In the genomic region with DNA sequence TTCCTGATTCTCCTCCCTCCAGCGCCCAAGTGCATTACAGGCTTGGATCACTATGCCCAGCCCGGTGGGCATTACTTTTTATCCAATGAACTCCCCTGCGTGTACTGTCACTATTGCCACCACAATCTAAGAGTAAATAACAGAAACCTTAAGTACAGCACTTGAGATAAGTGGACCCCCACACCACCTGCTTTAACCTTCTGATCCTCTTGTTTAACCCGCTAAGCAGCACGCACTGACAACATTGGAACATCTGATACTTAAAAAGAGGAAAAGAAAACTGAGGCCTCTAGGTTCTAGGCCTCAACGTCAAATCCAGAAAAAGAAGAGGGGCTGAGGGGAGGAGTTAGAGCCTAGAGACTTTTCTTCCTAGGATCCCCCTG, we compare ENCODE assay signal across 8 mouse cellular contexts. TPM values are rescaled to one million over a fixed set of nuclear protein-coding genes. Genes with fewer than 3 reads are reported as not detected.
A peak's percentile ranks its signal among the peaks of the same experiment; 100 is the strongest.
DNase-seq lines count a peak whose midpoint lies in the region; ATAC-seq lines count a peak whose summit lies in the region.

No protein-coding gene starts in this region.

- H3K4me2 ChIP-seq in kidney, embryonic 15.5 days = peak overlapping the region; percentile 69
- peak overlapping the region; percentile 70 for H3K4me2 ChIP-seq in embryonic facial prominence, embryonic 14.5 days (ENCODE audit: low read depth, low read length)
- peak overlapping the region; percentile 59 for H3K4me2 ChIP-seq in limb, embryonic 11.5 days (ENCODE audit: low read depth, severe bottlenecking)

- peak overlapping the region; percentile 64 for H3K9ac ChIP-seq in kidney, embryonic 15.5 days
- H3K9ac ChIP-seq in embryonic facial prominence, embryonic 14.5 days (ENCODE audit: low read depth, low read length) = peak overlapping the region; percentile 74
- peak overlapping the region; percentile 67 for H3K9ac ChIP-seq in limb, embryonic 11.5 days (ENCODE audit: low read length)

- no peaks in the 10 kb centered on the region for H3K27me3 ChIP-seq in kidney, embryonic 15.5 days
- no peaks in the 10 kb centered on the region for H3K27me3 ChIP-seq in embryonic facial prominence, embryonic 14.5 days (replicated peaks; ENCODE audit: control insufficient read depth, insufficient read depth, low read length)
- no peaks in the 10 kb centered on the region for H3K27me3 ChIP-seq in limb, embryonic 11.5 days (ENCODE audit: control insufficient read depth, insufficient read depth, low read length)

- H3K36me3 ChIP-seq in kidney, embryonic 15.5 days = peaks cover 26% of the 10 kb centered on the region
- H3K36me3 ChIP-seq in embryonic facial prominence, embryonic 14.5 days (ENCODE audit: control insufficient read depth, insufficient read depth, low read length) = peaks cover 23% of the 10 kb centered on the region
- peaks cover 6% of the 10 kb centered on the region; the same call in 1 of the 2 replicates for H3K36me3 ChIP-seq in limb, embryonic 11.5 days (ENCODE audit: control insufficient read depth, insufficient read depth, low read length)

- H3K4me3 ChIP-seq in kidney, embryonic 15.5 days (replicated peaks) = peak overlapping the region; percentile 65
- peak overlapping the region; percentile 72 for H3K4me3 ChIP-seq in embryonic facial prominence, embryonic 14.5 days (ENCODE audit: low read depth, low read length)
- peak overlapping the region; percentile 66 for H3K4me3 ChIP-seq in limb, embryonic 11.5 days (ENCODE audit: low read depth, low read length)

- H3K9me3 ChIP-seq in kidney, embryonic 15.5 days (replicated peaks) = no peaks in the 10 kb centered on the region
- no peaks in the 10 kb centered on the region for H3K9me3 ChIP-seq in embryonic facial prominence, embryonic 14.5 days (ENCODE audit: control insufficient read depth, low read length)
- H3K9me3 ChIP-seq in limb, embryonic 11.5 days (ENCODE audit: control insufficient read depth, low read length) = no peaks in the 10 kb centered on the region

- 14% methylated on average over 6 of the region's 6 CpGs for WGBS in kidney, embryonic 15.5 days
- WGBS in embryonic facial prominence, embryonic 14.5 days = 23% methylated on average over 6 of the region's 6 CpGs
- WGBS in limb, embryonic 11.5 days = 24% methylated on average over 6 of the region's 6 CpGs

- no peak for ATAC-seq in kidney, embryonic 15.5 days (replicated peaks; ENCODE audit: low FRiP score)
- ATAC-seq in embryonic facial prominence, embryonic 14.5 days (ENCODE audit: low read depth) = no peak
- no peak for ATAC-seq in limb, embryonic 11.5 days (ENCODE audit: insufficient number of reproducible peaks, low FRiP score, low TSS enrichment, low read depth)
- ATAC-seq in megakaryocyte-erythroid progenitor cell, adult 5-6 weeks (replicated peaks; ENCODE audit: low FRiP score, low TSS enrichment, poor library complexity, severe bottlenecking) = no peak; the same call in 1 of the 2 replicates

- no peak for DNase-seq in kidney, postnatal 25 days
- DNase-seq in embryonic facial prominence, embryonic 14.5 days (ENCODE audit: low spot score) = no peak
- DNase-seq in limb, embryonic 11.5 days (ENCODE audit: low spot score) = no peak
- DNase-seq in neural tube, embryonic 10.5 days (ENCODE audit: extremely low spot score, low spot score) = peak; percentile 14
- DNase-seq in right cerebral cortex, adult 18-20 months = no peak
- no peak for DNase-seq in urinary bladder, adult 18-20 months (ENCODE audit: low spot score in 2 of 2)

- H3K4me1 ChIP-seq in kidney, embryonic 15.5 days = peaks cover 29% of the 10 kb centered on the region
- H3K4me1 ChIP-seq in embryonic facial prominence, embryonic 14.5 days (ENCODE audit: control insufficient read depth, insufficient read depth, low read length) = peaks cover 10% of the 10 kb centered on the region
- H3K4me1 ChIP-seq in limb, embryonic 11.5 days (ENCODE audit: control insufficient read depth, insufficient read depth, low read length) = peaks cover 6% of the 10 kb centered on the region; the same call in 1 of the 2 replicates

- H3K27ac ChIP-seq in kidney, embryonic 15.5 days = peak overlapping the region; percentile 93
- peak overlapping the region; percentile 83 for H3K27ac ChIP-seq in embryonic facial prominence, embryonic 14.5 days (replicated peaks; ENCODE audit: low read depth, low read length)
- peak overlapping the region; percentile 74; the same call in 1 of the 2 replicates for H3K27ac ChIP-seq in limb, embryonic 11.5 days (replicated peaks; ENCODE audit: low read depth, low read length)

RNA-seq across cellular contexts. Expression of gene Zfyve19, which starts 0.5 kb away (rescaled TPM):
- 51.8 and 55.4 TPM in 2 replicates for polyA plus RNA-seq in kidney, embryonic 15.5 days (2015; fragmentation: Nextera tagmentation; extraction: Ambion mirVana)
- 41.0 and 43.0 TPM in 2 replicates for polyA plus RNA-seq in embryonic facial prominence, embryonic 14.5 days (2014; fragmentation: Nextera tagmentation; extraction: Ambion mirVana)
- polyA plus RNA-seq in limb, embryonic 11.5 days (2014; fragmentation: Nextera tagmentation; extraction: Ambion mirVana) = 52.6 and 55.0 TPM in 2 replicates
- 22.5 and 46.2 TPM in 2 replicates for total RNA-seq in megakaryocyte-erythroid progenitor cell, adult 5-6 weeks (2014; fragmentation: Nextera tagmentation)
- total RNA-seq in megakaryocyte-erythroid progenitor cell, adult 5-6 weeks (2017) = 29.4 and 35.9 TPM in 2 replicates

RNA-seq across cellular contexts. Expression of gene Dnajc17, which starts 0.6 kb away (rescaled TPM):
- polyA plus RNA-seq in kidney, embryonic 15.5 days (2015; fragmentation: Nextera tagmentation; extraction: Ambion mirVana) = 18.6 and 21.9 TPM in 2 replicates
- polyA plus RNA-seq in embryonic facial prominence, embryonic 14.5 days (2014; fragmentation: Nextera tagmentation; extraction: Ambion mirVana) = 15.7 and 19.8 TPM in 2 replicates
- polyA plus RNA-seq in limb, embryonic 11.5 days (2014; fragmentation: Nextera tagmentation; extraction: Ambion mirVana) = 28.7 and 29.0 TPM in 2 replicates
- total RNA-seq in megakaryocyte-erythroid progenitor cell, adult 5-6 weeks (2014; fragmentation: Nextera tagmentation) = 10.3 and 21.8 TPM in 2 replicates
- total RNA-seq in megakaryocyte-erythroid progenitor cell, adult 5-6 weeks (2017) = 39.6 and 52.1 TPM in 2 replicates

RNA-seq across cellular contexts. Expression of gene Ppp1r14d, which starts 21.8 kb away (rescaled TPM):
- polyA plus RNA-seq in kidney, embryonic 15.5 days (2015; fragmentation: Nextera tagmentation; extraction: Ambion mirVana) = 0.68 and 0.80 TPM in 2 replicates
- polyA plus RNA-seq in embryonic facial prominence, embryonic 14.5 days (2014; fragmentation: Nextera tagmentation; extraction: Ambion mirVana) = 0.38 TPM in 1 of 2 replicates, not detected in the other
- polyA plus RNA-seq in limb, embryonic 11.5 days (2014; fragmentation: Nextera tagmentation; extraction: Ambion mirVana) = 0.20 TPM in 1 of 2 replicates, not detected in the other
- not detected in 2 replicates for total RNA-seq in megakaryocyte-erythroid progenitor cell, adult 5-6 weeks (2014; fragmentation: Nextera tagmentation)
- not detected in 2 replicates for total RNA-seq in megakaryocyte-erythroid progenitor cell, adult 5-6 weeks (2017)

RNA-seq across cellular contexts. Expression of gene Spint1, which starts 29.2 kb away (rescaled TPM):
- 34.3 and 34.7 TPM in 2 replicates for polyA plus RNA-seq in kidney, embryonic 15.5 days (2015; fragmentation: Nextera tagmentation; extraction: Ambion mirVana)
- polyA plus RNA-seq in embryonic facial prominence, embryonic 14.5 days (2014; fragmentation: Nextera tagmentation; extraction: Ambion mirVana) = 14.1 and 17.0 TPM in 2 replicates
- 6.1 and 8.0 TPM in 2 replicates for polyA plus RNA-seq in limb, embryonic 11.5 days (2014; fragmentation: Nextera tagmentation; extraction: Ambion mirVana)
- total RNA-seq in megakaryocyte-erythroid progenitor cell, adult 5-6 weeks (2014; fragmentation: Nextera tagmentation) = not detected in 2 replicates
- 0.42 TPM in 1 of 2 replicates, not detected in the other for total RNA-seq in megakaryocyte-erythroid progenitor cell, adult 5-6 weeks (2017)

RNA-seq across cellular contexts. Expression of gene Gm14137, which starts 33.6 kb away (rescaled TPM):
- polyA plus RNA-seq in kidney, embryonic 15.5 days (2015; fragmentation: Nextera tagmentation; extraction: Ambion mirVana) = 0.73 and 0.81 TPM in 2 replicates
- polyA plus RNA-seq in embryonic facial prominence, embryonic 14.5 days (2014; fragmentation: Nextera tagmentation; extraction: Ambion mirVana) = 0.48 and 1.1 TPM in 2 replicates
- polyA plus RNA-seq in limb, embryonic 11.5 days (2014; fragmentation: Nextera tagmentation; extraction: Ambion mirVana) = 0.35 and 0.44 TPM in 2 replicates
- total RNA-seq in megakaryocyte-erythroid progenitor cell, adult 5-6 weeks (2014; fragmentation: Nextera tagmentation) = not detected in 2 replicates
- total RNA-seq in megakaryocyte-erythroid progenitor cell, adult 5-6 weeks (2017) = not detected in 2 replicates
